9 mouse cellular contexts compared by ENCODE assay signal in genomic region chr10:126935121-126935520, GRCm38 (mm10). TPM values are rescaled to one million over a fixed set of nuclear protein-coding genes. Genes with fewer than 3 reads are reported as not detected.
A peak's percentile ranks its signal among the peaks of the same experiment; 100 is the strongest.
DNase-seq lines count a peak whose midpoint lies in the region; ATAC-seq and TF ChIP-seq lines count a peak whose summit lies in the region.
"Had no signal": no experiment of that assay in that cellular context is flagged by ENCODE, and none has a peak within 500 bp of the region (broad histone marks: within the 10 kb centered on the region; RNA-seq: fewer than 3 reads in every experiment).

No protein-coding gene starts in this region.

- ATAC-seq in hindbrain, embryonic 12.5 days (ENCODE audit: low FRiP score): no peak
- no peak for ATAC-seq in hindbrain, postnatal 0 days
- no peak for ATAC-seq in embryonic facial prominence, embryonic 11.5 days (replicated peaks; ENCODE audit: insufficient number of reproducible peaks, low FRiP score, low TSS enrichment, low read depth)
- no peak for ATAC-seq in limb, embryonic 11.5 days (ENCODE audit: insufficient number of reproducible peaks, low FRiP score, low TSS enrichment, low read depth)
- ATAC-seq: midbrain, embryonic 16.5 days had no signal

- no peak for DNase-seq in hindbrain, postnatal 0 days (ENCODE audit: low spot score)
- no peak for DNase-seq in embryonic facial prominence, embryonic 11.5 days (ENCODE audit: low spot score)
- no peak for DNase-seq in limb, embryonic 11.5 days (ENCODE audit: low spot score)
- no peak for DNase-seq in embryo, embryonic 11 days
- no peak for DNase-seq in ovary, postnatal 10 days (ENCODE audit: low spot score)

- no peak overlapping the region for H3K4me2 ChIP-seq in hindbrain, embryonic 12.5 days (replicated peaks)
- no peak overlapping the region for H3K4me2 ChIP-seq in hindbrain, postnatal 0 days (ENCODE audit: low read depth, low read length)
- 0 out of 2 replicates have a peak overlapping the region, but pooled peaks have one; percentile 2 for H3K4me2 ChIP-seq in embryonic facial prominence, embryonic 11.5 days (ENCODE audit: low read depth, low read length)
- peak overlapping the region; percentile 15; the same call in 1 of the 2 replicates for H3K4me2 ChIP-seq in limb, embryonic 11.5 days (ENCODE audit: low read depth, severe bottlenecking)
- H3K4me2 ChIP-seq: liver, embryonic 15.5 days had no signal

- H3K9me3 ChIP-seq in hindbrain, embryonic 12.5 days (replicated peaks): 0 out of 2 replicates have a peak, but pooled peaks cover 9% of the 10 kb centered on the region
- no peaks in the 10 kb centered on the region for H3K9me3 ChIP-seq in hindbrain, postnatal 0 days (ENCODE audit: low read length)
- peaks cover 12% of the 10 kb centered on the region for H3K9me3 ChIP-seq in E14TG2a.4 (ENCODE audit: low read length)
- no peaks in the 10 kb centered on the region; the same call in 1 of the 2 replicates for H3K9me3 ChIP-seq in embryonic facial prominence, embryonic 11.5 days (replicated peaks; ENCODE audit: control insufficient read depth, low read length)
- H3K9me3 ChIP-seq in limb, embryonic 11.5 days (ENCODE audit: control insufficient read depth, low read length): no peaks in the 10 kb centered on the region
- H3K9me3 ChIP-seq: liver, embryonic 15.5 days had no signal

- WGBS in hindbrain, embryonic 12.5 days: 77% methylated on average over 8 of the region's 8 CpGs
- 85% methylated on average over 8 of the region's 8 CpGs for WGBS in hindbrain, postnatal 0 days
- WGBS in embryonic facial prominence, embryonic 11.5 days: 80% methylated on average over 8 of the region's 8 CpGs
- whole genome bisulfite sequencing in limb, embryonic 11.5 days: 61% methylated on average over 8 of the region's 8 CpGs

- 0 out of 2 replicates have a peak overlapping the region, but pooled peaks have one; percentile 27 for H3K9ac ChIP-seq in hindbrain, embryonic 12.5 days
- no peak overlapping the region for H3K9ac ChIP-seq in hindbrain, postnatal 0 days (replicated peaks; ENCODE audit: low read length)
- peak overlapping the region; percentile 22; the same call in 1 of the 2 replicates for H3K9ac ChIP-seq in embryonic facial prominence, embryonic 11.5 days (replicated peaks; ENCODE audit: low read length)
- H3K9ac ChIP-seq in limb, embryonic 11.5 days (ENCODE audit: low read length): peak overlapping the region; percentile 60
- H3K9ac ChIP-seq: liver, embryonic 15.5 days had no signal

- H3K27me3 ChIP-seq in hindbrain, embryonic 12.5 days: peaks cover 3% of the 10 kb centered on the region; the same call in 1 of the 2 replicates
- H3K27me3 ChIP-seq in hindbrain, postnatal 0 days (ENCODE audit: insufficient read depth, low read length): no peaks in the 10 kb centered on the region
- H3K27me3 ChIP-seq in E14TG2a.4 (ENCODE audit: insufficient read depth, low read length): no peaks in the 10 kb centered on the region; the same call in 1 of the 2 replicates
- H3K27me3 ChIP-seq in embryonic facial prominence, embryonic 11.5 days (ENCODE audit: control insufficient read depth, insufficient read depth, low read length): no peaks in the 10 kb centered on the region; the same call in 1 of the 2 replicates
- H3K27me3 ChIP-seq in limb, embryonic 11.5 days (ENCODE audit: control insufficient read depth, insufficient read depth, low read length): no peaks in the 10 kb centered on the region

- H3K27ac ChIP-seq in hindbrain, embryonic 12.5 days: peak overlapping the region; percentile 23; the same call in 1 of the 2 replicates
- H3K27ac ChIP-seq in hindbrain, postnatal 0 days: no peak overlapping the region; the same call in 1 of the 2 replicates
- H3K27ac ChIP-seq in embryonic facial prominence, embryonic 11.5 days (replicated peaks; ENCODE audit: low read depth, low read length): peak overlapping the region; percentile 1; the same call in 1 of the 2 replicates
- peak overlapping the region; percentile 85 for H3K27ac ChIP-seq in limb, embryonic 11.5 days (replicated peaks; ENCODE audit: low read depth, low read length)
- H3K27ac ChIP-seq: liver, embryonic 15.5 days had no signal

- H3K4me1 ChIP-seq in hindbrain, embryonic 12.5 days: peaks cover 22% of the 10 kb centered on the region
- peaks cover 9% of the 10 kb centered on the region; the same call in 1 of the 2 replicates for H3K4me1 ChIP-seq in hindbrain, postnatal 0 days (ENCODE audit: insufficient read depth, low read length)
- peaks cover 78% of the 10 kb centered on the region for H3K4me1 ChIP-seq in E14TG2a.4 (replicated peaks; ENCODE audit: low read depth, low read length)
- H3K4me1 ChIP-seq in embryonic facial prominence, embryonic 11.5 days (ENCODE audit: control insufficient read depth, insufficient read depth, low read length): peaks cover 5% of the 10 kb centered on the region
- H3K4me1 ChIP-seq in limb, embryonic 11.5 days (ENCODE audit: control insufficient read depth, insufficient read depth, low read length): peaks cover 23% of the 10 kb centered on the region
- H3K4me1 ChIP-seq: liver, embryonic 15.5 days had no signal

- H3K4me3 ChIP-seq in hindbrain, embryonic 12.5 days: no peak overlapping the region
- H3K4me3 ChIP-seq in hindbrain, postnatal 0 days (ENCODE audit: low read length): no peak overlapping the region
- peak overlapping the region; percentile 52 for H3K4me3 ChIP-seq in E14TG2a.4 (replicated peaks; ENCODE audit: low read length)
- H3K4me3 ChIP-seq in embryonic facial prominence, embryonic 11.5 days (ENCODE audit: low read depth, low read length): no peak overlapping the region
- no peak overlapping the region for H3K4me3 ChIP-seq in limb, embryonic 11.5 days (ENCODE audit: low read depth, low read length)
- H3K4me3 ChIP-seq: liver, embryonic 15.5 days had no signal

- H3K36me3 ChIP-seq in hindbrain, embryonic 12.5 days: no peaks in the 10 kb centered on the region
- H3K36me3 ChIP-seq in hindbrain, postnatal 0 days (ENCODE audit: insufficient read depth, low read length): no peaks in the 10 kb centered on the region
- no peaks in the 10 kb centered on the region for H3K36me3 ChIP-seq in E14TG2a.4 (ENCODE audit: insufficient read depth, low read length)
- H3K36me3 ChIP-seq in embryonic facial prominence, embryonic 11.5 days (replicated peaks; ENCODE audit: control insufficient read depth, insufficient read depth, low read depth, low read length): no peaks in the 10 kb centered on the region
- H3K36me3 ChIP-seq in limb, embryonic 11.5 days (ENCODE audit: control insufficient read depth, insufficient read depth, low read length): no peaks in the 10 kb centered on the region
- H3K36me3 ChIP-seq: liver, embryonic 15.5 days had no signal

- no peak for TF ChIP-seq CTCF in hindbrain, postnatal 0 days (IDR thresholded peaks at IDR 0.05; ENCODE audit: low read depth)
- TF ChIP-seq CTCF in E14TG2a.4 (conservative IDR thresholded peaks at IDR 0.05; ENCODE audit: low read length): no peak

RNA-seq across cellular contexts. Expression of gene Atp23, which starts 34.0 kb away (rescaled TPM):
- 14.8 and 15.0 TPM in 2 replicates for polyA plus RNA-seq in hindbrain, embryonic 12.5 days (2016; fragmentation: Nextera tagmentation; extraction: Ambion mirVana)
- total RNA-seq in hindbrain, postnatal 0 days (2014; rRNA removed): 12.5 and 14.3 TPM in 2 replicates
- polyA plus RNA-seq in hindbrain, postnatal 0 days (2015; fragmentation: Nextera tagmentation; extraction: Ambion mirVana): 19.1 and 20.2 TPM in 2 replicates
- polyA plus RNA-seq in embryonic facial prominence, embryonic 11.5 days (2014; fragmentation: Nextera tagmentation; extraction: Ambion mirVana): 18.9 and 19.3 TPM in 2 replicates
- 20.8 and 21.9 TPM in 2 replicates for polyA plus RNA-seq in limb, embryonic 11.5 days (2014; fragmentation: Nextera tagmentation; extraction: Ambion mirVana)

RNA-seq across cellular contexts. Expression of gene Ctdsp2, which starts 43.4 kb away (rescaled TPM):
- 50.5 and 51.1 TPM in 2 replicates for polyA plus RNA-seq in hindbrain, embryonic 12.5 days (2016; fragmentation: Nextera tagmentation; extraction: Ambion mirVana)
- total RNA-seq in hindbrain, postnatal 0 days (2014; rRNA removed): 64.5 and 64.7 TPM in 2 replicates
- 15.0 and 16.7 TPM in 2 replicates for polyA plus RNA-seq in hindbrain, postnatal 0 days (2015; fragmentation: Nextera tagmentation; extraction: Ambion mirVana)
- 64.8 and 67.9 TPM in 2 replicates for polyA plus RNA-seq in embryonic facial prominence, embryonic 11.5 days (2014; fragmentation: Nextera tagmentation; extraction: Ambion mirVana)
- polyA plus RNA-seq in limb, embryonic 11.5 days (2014; fragmentation: Nextera tagmentation; extraction: Ambion mirVana): 77.3 and 84.9 TPM in 2 replicates

Comparison
In these comparisons a context has a peak if more than half of its experiments do, and no peak if none do; other contexts are left out.
1. H3K4me2 ChIP-seq: peak in embryonic facial prominence, embryonic 11.5 days (single experiment) and limb, embryonic 11.5 days (single experiment); none in hindbrain, embryonic 12.5 days (single experiment) and hindbrain, postnatal 0 days (single experiment).